Mouse (Mus musculus): ENCODE results near the gene Slco1c1.

The Slco1c1 gene

DNA sequence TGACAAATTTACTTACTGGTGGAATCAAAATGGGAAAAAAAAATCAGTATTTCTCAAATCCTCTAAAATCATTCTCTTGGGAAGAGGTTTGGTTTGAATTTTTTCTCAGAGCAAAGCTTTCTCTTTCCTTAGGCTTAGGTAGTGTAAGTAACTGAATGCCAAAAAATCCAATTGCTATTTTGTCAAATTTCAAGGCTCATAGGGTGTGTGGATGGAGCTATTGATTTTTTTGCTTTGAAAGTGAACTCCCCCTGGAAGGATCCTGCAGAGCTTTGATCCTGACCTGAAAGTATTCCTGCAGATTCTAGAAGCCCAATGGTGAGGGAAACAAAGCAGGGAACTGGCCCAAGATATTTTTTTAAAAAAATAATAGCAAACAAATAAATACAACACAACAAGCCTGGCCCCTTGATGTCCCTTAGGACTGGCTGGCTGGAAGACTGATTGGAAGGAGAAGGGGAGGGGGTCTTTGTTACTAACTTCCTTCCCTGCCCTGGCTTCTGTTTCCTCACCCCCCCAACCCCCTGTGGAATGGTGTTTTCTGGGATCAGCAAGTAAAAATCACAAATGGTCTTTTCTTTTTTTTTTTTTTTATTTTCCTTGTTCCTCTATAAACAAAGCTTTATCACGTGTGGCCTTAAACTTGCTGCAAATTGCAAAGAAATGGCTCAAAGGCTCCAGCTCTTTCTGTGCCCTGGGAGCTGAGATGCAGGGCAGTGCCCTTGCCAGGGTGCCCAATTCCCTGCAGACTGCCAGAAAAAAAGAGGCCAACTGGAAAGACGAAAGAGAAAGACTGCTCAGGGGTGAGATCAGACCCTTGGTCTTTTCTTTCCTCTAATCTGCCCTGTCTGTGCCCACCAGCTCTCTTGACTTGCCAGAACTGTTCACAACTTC, at the start of gene Slco1c1:
Slco1c1 (plus strand) TSS at position 622 of the 894 bp plus-strand sequence.
- no peak for DNase-seq (ENCODE audit: low spot score)

DNA sequence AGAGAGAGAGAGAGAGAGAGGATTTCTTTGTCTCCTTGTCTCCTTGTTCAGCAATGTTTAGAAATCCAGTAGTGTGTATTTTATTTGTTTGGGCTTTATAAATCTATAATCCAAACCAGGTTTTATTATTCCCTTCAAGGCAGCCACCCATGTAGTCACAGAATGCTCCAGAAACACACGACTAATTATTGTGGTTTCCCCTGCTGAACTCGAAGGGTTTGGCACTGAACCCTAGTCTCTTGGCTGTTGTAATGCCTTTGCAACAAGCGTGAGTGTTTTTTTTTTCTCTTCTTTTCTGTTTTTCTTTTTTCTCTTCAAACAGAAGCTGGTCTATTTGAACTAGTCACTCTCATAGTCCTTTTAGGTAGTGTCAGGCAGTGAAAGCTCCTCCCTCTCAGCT, 49.5 kb upstream of the Slco1c1 start:
- DNase-seq (ENCODE audit: low spot score) = no peak

DNA sequence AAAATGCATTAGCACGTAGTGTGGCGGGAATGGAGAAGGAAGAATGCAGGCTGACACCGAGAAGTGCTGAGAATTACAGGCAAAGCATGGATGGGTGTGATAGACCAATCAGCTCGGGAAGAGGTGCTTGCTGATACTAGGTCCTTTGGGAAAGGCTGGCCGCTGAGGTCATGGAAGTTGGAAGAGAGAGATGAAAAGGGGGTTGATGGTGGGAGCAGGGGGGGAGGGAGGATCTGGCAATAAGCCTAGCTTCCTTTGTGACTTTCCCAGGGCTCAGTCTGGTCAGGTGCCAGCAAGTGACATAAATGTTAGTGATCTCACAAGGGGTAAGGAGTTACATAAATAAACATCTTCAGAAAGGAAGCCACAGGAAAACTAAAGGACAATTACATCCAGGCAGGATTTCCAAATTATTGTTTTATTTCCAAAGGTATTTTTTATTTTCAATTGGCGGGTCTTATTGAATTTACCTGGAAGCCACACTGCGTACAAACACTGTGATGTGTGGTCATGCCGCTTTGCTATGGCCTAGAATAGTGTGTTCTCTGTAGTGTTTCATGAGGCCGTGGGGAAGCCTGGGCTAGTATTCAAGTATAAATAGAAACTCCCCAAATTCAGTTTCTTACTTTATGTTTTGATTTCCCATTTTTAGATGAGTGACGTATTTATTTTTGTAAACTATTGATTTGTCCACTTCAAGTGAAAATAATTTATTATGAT, 38.7 kb upstream of the Slco1c1 start:
- DNase-seq (ENCODE audit: low spot score) = no peak

DNA sequence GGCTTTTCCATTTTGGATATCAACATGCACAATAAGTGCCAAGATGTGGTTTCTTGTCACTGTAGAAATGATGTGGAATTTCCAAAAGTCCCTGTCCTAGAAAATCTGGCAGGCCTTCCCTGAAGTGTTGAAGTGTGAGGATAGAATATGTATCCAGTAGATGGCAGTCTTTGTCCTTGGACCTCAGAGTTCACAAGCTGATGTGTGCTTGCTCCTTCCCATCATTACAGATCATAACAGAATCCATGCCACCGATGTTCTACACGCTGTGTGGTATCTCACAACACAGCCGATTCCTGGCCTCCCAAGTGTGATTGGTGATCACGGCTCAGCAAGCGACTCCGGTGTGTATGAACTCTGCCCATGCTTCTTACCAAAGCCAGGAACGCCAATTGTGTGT, 36.9 kb upstream of the Slco1c1 start:
- peak; percentile 41 for DNase-seq (ENCODE audit: low spot score)

DNA sequence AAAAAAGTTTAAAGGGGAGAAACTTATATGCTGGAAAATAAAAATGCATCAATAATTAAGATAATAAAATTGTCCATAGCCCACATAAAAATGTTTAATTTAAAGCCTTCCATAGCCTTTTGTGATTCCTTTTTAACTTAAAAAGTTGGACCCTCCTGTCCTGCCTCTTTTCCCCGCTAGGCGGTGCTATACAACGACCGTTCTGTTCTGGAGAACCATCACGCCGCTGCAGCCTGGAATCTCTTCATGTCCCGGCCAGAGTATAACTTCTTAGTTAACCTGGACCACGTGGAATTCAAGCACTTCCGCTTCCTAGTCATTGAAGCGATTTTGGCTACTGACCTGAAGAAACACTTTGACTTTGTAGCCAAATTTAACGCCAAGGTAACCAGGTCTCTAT, 35.5 kb upstream of the Slco1c1 start:
- DNase-seq (ENCODE audit: low spot score) = peak; percentile 36

DNA sequence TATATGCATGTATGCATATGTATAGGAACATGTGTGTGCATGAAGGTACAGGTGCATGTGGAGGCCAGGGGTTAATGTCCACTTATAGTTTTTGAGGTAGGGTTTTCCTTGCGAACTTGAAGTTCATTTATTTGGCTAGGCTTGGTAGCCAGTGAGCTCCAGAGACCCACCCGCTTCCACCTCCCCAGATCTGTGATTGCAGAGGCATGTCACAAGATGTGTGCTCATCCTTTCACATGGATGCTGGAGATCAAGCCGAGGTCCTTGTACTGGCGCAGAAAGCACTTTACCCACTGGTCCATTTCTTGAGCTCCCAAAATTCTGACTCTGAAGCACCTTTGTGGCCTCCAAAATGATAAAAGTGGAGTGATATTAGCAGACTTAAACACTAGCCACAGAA, 29.3 kb upstream of the Slco1c1 start:
- no peak for DNase-seq (ENCODE audit: low spot score)

DNA sequence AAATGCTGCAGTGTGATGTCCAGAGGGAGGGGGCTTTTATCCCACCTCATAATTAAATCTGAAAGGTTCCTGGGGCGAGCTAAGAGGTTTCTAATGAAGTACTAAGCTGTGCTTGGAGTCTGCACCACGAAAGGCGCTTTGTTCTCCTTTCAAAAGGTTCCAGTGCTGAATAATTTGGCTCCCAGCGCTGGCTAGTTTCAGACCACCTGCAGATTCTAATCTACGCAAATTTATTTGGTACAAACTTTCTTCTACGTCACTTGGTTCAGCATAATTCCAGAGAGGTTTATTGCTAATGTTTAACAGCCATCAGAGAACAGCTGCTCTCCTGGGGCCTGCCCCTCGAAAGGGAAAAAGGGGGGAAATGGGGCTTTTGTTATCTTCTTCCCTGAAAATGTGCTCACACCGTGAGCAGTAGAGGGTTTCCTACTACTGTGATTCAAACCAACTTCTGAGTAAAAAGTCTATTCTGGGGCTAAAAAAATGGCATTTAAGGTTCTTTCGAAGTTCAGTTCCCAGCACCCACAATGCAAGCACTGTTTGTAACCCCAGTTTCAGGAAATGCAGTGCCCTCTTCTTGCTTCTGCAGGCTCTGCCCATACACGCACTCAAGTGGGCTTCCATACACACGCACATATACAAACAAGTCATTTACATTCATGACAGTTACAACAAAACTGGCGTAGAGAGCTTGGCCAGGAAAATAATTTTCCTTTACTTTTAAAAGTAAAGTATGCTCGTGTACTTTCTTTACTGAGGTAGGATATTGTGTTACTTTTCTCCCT, 28.3 kb upstream of the Slco1c1 start:
- peak; percentile 19 for DNase-seq (ENCODE audit: low spot score)

DNA sequence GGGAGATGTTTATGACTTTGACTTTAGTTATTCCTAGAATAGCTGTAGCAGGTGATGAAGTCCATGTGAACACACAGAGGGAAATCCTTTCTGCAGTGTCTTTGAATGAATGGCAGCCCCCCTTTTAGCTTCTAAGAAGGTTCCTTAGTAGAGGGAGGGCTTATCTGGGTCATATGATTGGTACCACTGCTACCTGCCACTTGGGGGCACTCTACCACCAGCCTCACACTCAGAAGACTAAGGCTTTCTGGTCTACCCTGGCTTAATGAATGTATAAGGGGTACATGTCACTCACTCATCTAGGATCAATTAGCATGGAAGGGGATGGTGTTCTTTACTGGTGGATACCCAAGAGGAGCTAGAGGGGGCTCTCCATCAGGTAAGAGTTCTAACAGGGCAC, 24.7 kb upstream of the Slco1c1 start:
- DNase-seq (ENCODE audit: low spot score) = no peak

DNA sequence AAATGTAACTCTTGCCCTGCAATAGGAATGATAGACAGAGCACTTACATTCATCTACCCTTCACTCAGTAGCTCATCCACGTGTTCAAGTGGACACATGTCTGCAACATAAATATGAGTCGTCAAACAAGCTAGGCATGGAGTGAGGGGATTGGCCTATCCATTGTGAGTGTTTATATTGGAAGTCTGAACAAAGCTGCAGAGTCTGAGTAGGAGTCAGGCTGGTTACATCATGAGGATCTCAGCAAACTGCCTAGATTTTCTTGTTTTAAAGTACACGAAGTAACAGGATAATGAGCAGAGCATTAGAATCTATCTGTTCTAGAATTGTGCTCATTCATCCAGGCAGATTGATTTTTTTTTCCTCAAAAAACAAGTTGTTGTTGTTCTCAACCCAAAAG, 23.0 kb upstream of the Slco1c1 start:
- no peak for DNase-seq (ENCODE audit: low spot score)

DNA sequence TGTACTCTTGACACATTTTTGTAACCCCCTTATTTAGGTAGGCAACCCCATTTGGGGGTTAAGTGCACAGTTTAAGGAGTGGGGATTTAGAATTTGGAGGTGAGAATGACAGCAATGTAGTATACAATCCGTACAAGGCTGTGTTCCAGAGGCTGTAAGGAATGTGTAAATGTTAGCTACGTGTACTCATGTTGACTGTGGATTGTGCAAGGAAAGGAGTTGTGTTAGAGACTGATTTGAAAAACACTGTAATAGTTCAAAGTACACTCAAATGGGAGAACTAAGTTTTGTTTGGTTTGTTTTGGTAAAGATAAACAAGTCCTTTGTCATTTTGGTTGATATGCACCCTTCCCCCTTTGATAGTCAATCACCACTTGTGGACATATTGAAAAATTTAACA, 1.6 kb upstream of the Slco1c1 start:
- no peak for DNase-seq (ENCODE audit: low spot score)

DNA sequence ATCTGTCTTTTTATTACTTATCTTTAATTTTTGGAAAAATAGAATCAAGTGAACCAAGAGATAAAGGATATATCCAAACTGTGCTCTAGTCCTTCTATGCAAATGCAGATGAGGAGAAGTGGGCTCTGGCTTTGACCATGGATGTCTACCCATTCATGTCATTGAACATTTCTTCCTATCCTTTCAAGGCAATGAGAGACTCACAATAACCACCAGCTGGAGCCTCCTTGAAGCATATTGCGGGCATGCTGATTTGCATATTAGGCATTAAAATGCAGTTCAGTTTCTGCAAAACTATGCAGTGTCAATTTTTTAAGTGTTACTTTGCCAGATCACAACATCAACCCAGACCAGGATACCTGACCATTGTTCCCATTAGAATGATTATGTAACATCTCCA, 1.6 kb downstream of the Slco1c1 start:
- peak; percentile 6 for DNase-seq (ENCODE audit: low spot score)

DNA sequence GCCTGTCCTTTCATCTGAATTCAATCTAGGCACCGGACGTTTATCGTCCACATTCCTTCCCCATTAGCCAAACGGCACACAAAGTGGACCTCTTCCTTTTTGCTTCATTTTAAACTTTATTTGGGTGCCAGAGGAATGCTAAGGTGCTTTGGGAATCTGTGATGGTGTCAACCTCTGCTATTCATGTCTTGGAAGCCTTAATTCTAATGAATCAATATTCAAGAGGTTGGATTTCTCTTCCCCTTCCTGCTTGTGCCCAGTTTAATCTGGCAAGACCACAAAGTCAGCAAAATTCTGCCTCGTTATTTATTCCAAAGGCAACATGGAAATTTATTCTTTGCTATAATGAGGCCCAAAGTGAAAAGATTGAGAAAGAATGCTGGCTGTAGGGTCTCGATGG, 6.7 kb downstream of the Slco1c1 start:
- no peak for DNase-seq (ENCODE audit: low spot score)

DNA sequence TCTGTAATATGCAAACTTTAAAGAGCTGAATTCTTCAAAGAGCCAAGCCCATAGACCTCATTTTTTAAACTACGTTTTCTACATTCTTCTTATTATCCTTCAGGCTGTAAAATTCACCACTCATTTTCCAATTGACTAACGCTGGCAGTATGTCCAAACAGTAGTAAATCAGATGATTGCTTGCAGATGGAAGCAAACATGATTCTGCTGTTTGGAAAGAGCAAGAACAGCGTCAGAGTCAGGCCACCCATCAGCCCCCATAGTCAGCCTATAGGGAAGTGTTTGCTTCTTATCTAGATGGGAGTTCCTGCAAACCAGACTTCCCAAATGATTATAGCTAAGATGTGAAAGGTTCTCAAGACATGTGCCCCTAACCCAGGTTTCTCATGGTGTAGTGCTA, 13.1 kb downstream of the Slco1c1 start:
- no peak for DNase-seq (ENCODE audit: low spot score)

DNA sequence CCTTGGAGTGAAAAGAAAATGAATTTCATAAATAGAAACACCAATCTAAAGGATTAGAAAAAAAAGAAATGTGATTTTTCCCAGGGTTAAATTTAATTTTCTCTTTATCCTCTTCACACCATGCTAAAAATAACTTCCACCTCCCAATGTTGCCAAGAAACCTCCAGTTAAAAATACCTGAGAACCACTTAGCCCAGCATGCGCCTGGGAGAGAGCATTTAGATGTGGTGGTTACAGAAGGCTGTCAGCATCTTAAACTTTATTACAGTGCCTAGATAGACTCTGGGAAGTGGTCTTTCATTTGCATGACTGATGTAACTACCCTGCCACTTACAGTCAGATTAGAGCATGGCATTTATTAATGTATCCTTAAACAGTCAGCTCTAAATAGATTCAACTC, 17.0 kb downstream of the Slco1c1 start:
- DNase-seq (ENCODE audit: low spot score) = no peak

DNA sequence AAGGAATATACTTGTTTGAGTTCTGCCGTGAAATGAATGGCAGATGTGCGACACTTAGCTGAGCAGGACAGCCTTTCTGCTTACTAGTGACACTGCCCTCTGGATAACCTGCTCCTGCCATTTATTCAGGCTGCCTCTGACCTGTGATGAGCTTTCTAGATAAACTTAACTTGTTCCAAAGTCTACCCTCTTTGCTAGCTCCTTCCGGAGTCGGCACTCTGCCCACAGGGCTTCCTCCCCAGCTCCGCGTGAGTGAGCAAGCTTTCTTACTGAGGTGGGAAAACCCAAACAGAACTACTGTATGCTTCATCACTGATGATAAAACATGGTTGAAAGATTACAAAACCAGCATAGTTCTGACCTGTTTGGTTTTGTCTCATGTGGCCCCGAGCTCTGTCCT, 19.2 kb downstream of the Slco1c1 start:
- no peak for DNase-seq (ENCODE audit: low spot score)

DNA sequence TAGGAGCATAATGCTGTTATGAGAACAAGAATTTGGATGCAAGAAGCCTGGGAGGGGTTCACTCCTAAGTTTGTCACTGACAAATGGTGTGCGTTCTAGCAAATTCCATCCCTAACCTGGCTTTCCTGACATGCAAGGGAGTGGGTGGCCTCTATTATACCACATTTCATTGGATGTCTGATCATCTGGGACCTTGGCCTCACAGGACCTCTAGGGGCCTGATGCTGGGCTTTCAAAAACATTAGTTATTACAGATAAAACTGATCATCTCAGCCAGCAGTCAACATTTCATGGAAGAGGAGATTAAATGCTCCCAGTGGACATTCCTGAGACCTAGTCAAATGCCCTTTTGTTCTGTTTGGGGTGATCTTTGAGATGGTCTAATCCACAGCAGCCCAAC, 34.0 kb downstream of the Slco1c1 start:
- DNase-seq (ENCODE audit: low spot score) = no peak

DNA sequence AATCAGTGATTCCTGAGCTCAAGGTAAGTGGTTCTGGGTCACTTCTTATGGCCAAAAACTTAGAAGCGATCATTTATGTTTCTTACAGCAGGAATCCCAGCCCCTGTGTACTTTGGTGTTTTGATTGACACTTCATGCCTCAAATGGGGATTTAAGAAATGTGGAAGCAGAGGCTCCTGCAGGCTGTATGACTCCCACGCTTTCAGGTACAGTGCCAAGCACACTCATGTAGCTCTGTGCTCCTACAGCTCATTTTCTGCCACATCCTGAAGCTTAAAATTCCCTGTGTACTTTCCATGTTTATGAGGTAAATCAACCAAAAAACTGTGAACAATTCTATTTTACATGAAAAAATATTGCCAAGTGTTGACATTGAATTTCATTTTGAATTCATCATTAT, 43.2 kb downstream of the Slco1c1 start:
- DNase-seq (ENCODE audit: low spot score) = no peak

DNA sequence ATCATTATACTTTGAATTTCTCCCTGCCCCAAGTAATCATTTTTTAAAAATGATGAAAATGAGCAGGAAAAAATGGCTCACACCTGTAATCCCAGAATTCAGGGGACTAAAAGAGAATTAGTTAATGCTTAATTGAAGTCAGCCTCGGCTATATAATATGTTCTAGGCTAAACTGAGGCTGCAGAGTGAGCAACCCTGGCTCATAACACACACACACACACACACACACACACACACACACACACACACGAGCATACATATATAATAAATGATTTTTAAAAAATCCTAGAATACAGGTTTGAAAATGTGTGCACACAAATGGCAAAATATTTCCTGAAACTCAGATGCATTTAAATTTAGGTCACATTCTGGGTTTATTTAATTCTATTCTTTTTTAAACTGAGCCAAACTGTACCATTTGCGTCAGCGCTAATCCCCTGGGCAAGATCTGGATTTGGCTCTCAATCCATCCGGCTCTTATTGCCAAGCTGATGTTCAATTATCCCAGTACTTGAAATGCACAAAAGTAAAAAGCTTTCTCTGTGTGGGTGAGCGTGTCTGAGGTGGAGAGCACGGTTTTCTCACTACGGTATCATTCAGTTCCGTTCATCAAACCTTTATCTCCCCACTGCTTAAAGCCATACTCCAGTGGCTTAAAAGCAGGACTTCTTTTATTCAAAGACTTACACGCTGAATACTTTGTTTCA, 43.8 kb downstream of the Slco1c1 start:
- no peak for DNase-seq (ENCODE audit: low spot score)

DNA sequence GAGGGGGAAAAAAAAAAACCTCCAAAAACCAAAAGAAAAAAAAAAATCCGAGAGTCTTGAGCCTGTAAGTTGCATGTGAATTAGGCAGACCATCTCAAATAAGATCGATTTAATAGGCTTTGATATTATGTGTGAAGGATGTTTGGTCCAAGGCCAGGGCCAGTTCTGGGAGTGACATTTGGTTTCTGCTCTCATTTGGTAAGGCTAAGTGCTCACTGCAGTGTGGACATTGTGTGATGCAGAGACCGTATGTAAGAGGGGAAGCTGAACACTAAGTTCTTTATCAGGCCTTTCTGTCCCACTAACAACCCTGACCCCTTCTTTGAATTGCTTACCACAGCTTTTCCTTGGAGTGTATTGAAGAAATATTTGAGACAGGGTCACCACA, 44.4 kb downstream of the Slco1c1 start:
- DNase-seq (ENCODE audit: low spot score) = no peak

DNA sequence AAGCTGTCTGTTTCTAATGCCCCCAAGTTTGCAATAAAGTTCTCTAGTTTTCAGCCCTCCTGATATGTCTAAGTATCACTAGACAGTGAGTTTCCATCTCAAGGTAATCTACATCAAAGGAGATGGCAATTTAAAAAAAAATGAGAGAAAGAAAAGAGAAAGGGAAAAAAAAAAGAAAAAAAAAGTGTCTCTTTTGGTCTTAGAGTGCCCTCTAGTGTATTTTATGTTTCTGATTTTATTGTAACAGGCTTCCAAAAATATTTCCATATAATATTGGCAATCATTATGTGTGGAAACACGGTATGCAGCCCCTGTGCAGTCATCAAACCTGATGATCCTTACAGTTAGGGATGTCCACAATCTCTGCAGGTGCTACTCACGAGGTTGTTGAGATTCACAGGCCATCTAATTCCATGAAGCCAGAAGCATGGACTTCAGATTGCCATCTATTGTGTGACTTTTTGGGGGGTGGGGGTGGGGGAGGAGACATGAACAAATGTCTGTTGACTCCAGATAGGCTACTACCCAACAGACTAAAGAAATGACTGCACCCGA, 52.6 kb downstream of the Slco1c1 start:
- no peak for DNase-seq (ENCODE audit: low spot score)

DNA sequence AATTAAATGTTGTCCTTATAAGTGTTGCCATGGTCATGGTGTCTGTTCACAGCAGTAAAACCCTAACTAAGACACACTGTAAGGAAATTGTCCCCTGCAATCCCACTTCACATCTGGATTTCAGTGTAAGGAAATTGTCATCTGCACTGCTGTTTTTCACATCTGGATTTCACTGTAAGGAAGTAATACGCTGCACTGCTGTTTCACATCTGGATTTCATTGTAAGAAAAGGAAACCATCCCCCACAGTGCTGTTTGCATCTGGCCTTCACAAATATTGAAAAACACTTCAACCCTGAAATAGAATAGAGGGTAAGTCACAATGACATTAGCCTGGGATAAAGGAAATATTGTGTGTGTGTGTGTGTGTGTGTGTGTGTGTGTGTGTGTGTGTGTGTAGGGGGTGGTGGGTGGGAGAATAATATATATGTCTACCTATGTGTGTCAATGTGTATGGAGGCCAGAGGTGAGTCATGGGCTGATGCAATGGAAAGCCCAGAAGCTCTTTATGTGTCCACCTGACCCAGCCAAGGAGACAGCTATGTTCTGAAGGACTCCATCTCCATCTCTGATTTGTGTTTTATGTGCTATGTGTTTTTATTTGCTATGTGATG, 60.7 kb downstream of the Slco1c1 start:
- DNase-seq (ENCODE audit: low spot score) = no peak

All from layer of hippocampus, adult 11-12 months (tissue).